8 mouse cellular contexts compared by ENCODE assay signal in the genomic region with DNA sequence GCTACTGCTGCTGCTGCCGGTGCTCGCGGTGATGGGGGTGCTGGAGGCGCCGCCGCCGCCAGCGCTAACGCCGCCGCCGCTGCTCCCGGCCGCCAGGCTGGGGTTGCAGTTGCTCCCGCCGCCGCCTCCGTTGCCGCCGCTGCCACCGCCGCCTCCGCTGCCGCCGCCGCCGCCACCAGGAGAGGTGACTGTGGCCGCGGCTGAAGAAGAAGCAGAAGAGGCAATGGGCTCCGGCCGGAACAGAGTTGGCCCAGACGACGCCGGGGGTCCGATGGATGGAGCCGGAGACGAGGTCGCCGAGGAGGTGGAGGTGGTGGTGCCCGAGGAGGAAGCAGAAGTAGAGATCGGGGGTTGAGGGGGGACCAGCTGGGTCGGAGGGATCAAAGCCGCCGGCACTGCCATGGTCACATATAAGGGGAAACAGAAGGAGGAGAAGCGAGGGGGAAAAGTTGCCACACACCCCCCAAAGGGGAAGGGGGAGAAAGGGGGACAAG. TPM values are rescaled to one million over a fixed set of nuclear protein-coding genes. Genes with fewer than 3 reads are reported as not detected.
DNase-seq lines count a peak whose midpoint lies in the region; ATAC-seq and TF ChIP-seq lines count a peak whose summit lies in the region.

No protein-coding gene starts in this region.

- no peak for TF ChIP-seq EP300 in liver, postnatal 0 days (IDR thresholded peaks at IDR 0.05; ENCODE audit: low read depth)

- peak overlapping the region; percentile 55 for H3K9ac ChIP-seq in intestine, postnatal 0 days (ENCODE audit: low read depth, low read length)
- H3K9ac ChIP-seq in liver, postnatal 0 days (replicated peaks) = peak overlapping the region; percentile 45
- H3K9ac ChIP-seq in neural tube, embryonic 13.5 days = peak overlapping the region; percentile 96

- peak; percentile 19; the same call in 1 of the 2 replicates for ATAC-seq in intestine, postnatal 0 days
- peak; percentile 7; the same call in 1 of the 2 replicates for ATAC-seq in liver, postnatal 0 days
- ATAC-seq in neural tube, embryonic 13.5 days (ENCODE audit: low read depth) = peak; percentile 23

- H3K4me2 ChIP-seq in intestine, postnatal 0 days (replicated peaks; ENCODE audit: low read depth) = peak overlapping the region; percentile 93
- peak overlapping the region; percentile 81 for H3K4me2 ChIP-seq in liver, postnatal 0 days (ENCODE audit: low read depth, low read length)
- peak overlapping the region; percentile 75 for H3K4me2 ChIP-seq in neural tube, embryonic 13.5 days

- no peaks in the 10 kb centered on the region for H3K4me1 ChIP-seq in intestine, postnatal 0 days (replicated peaks; ENCODE audit: control insufficient read depth, insufficient read depth, low read length)
- peaks cover 13% of the 10 kb centered on the region for H3K4me1 ChIP-seq in liver, postnatal 0 days (ENCODE audit: insufficient read depth)
- H3K4me1 ChIP-seq in neural tube, embryonic 13.5 days (replicated peaks) = peaks cover 43% of the 10 kb centered on the region

- no peaks in the 10 kb centered on the region for H3K36me3 ChIP-seq in intestine, postnatal 0 days (ENCODE audit: control insufficient read depth, insufficient read depth)
- no peaks in the 10 kb centered on the region for H3K36me3 ChIP-seq in liver, postnatal 0 days (replicated peaks; ENCODE audit: insufficient read depth, low read length)
- H3K36me3 ChIP-seq in neural tube, embryonic 13.5 days = no peaks in the 10 kb centered on the region

- under 1% methylated on average over 44 of the region's 45 CpGs for WGBS in intestine, postnatal 0 days
- under 1% methylated on average over 42 of the region's 45 CpGs for WGBS in liver, postnatal 0 days (ENCODE audit: insufficient replicate concordance)
- WGBS in neural tube, embryonic 13.5 days = under 1% methylated on average over 45 of the region's 45 CpGs

- peak overlapping the region; percentile 73 for H3K4me3 ChIP-seq in intestine, postnatal 0 days (ENCODE audit: low read depth, low read length)
- peak overlapping the region; percentile 58 for H3K4me3 ChIP-seq in liver, postnatal 0 days (ENCODE audit: low read depth, low read length)
- peak overlapping the region; percentile 91 for H3K4me3 ChIP-seq in neural tube, embryonic 13.5 days

- H3K27me3 ChIP-seq in intestine, postnatal 0 days (replicated peaks; ENCODE audit: control insufficient read depth, insufficient read depth, low read length) = no peaks in the 10 kb centered on the region
- peaks cover 44% of the 10 kb centered on the region for H3K27me3 ChIP-seq in liver, postnatal 0 days (ENCODE audit: insufficient read depth, low read length)
- H3K27me3 ChIP-seq in neural tube, embryonic 13.5 days = no peaks in the 10 kb centered on the region

- H3K9me3 ChIP-seq in intestine, postnatal 0 days (ENCODE audit: control insufficient read depth) = no peaks in the 10 kb centered on the region
- H3K9me3 ChIP-seq in liver, postnatal 0 days (ENCODE audit: low read length) = no peaks in the 10 kb centered on the region
- H3K9me3 ChIP-seq in neural tube, embryonic 13.5 days = no peaks in the 10 kb centered on the region

- no peak for TF ChIP-seq CTCF in intestine, postnatal 0 days (IDR thresholded peaks at IDR 0.05; ENCODE audit: low read depth)
- TF ChIP-seq CTCF in liver, postnatal 0 days (IDR thresholded peaks at IDR 0.05; ENCODE audit: low read depth) = no peak

- H3K27ac ChIP-seq in intestine, postnatal 0 days (ENCODE audit: low read depth, low read length) = peak overlapping the region; percentile 35; the same call in 1 of the 2 replicates
- peak overlapping the region; percentile 44; the same call in 1 of the 2 replicates for H3K27ac ChIP-seq in liver, postnatal 0 days (ENCODE audit: low read depth)
- H3K27ac ChIP-seq in neural tube, embryonic 13.5 days (replicated peaks) = peak overlapping the region; percentile 97

- peak; percentile 12 to 29 for DNase-seq in cerebellum, adult 18-20 months
- no peak for DNase-seq in cerebellum, adult 11 months
- DNase-seq in cerebellum, postnatal 4 days (ENCODE audit: low spot score in 2 of 2) = peak; percentile 25 to 56
- peak; percentile 16 to 42 for DNase-seq in gastrocnemius, postnatal 4 days (ENCODE audit: low spot score in 2 of 2)
- DNase-seq in liver, postnatal 0 days = peak; percentile 46
- DNase-seq in thymus, postnatal 25 days = peak; percentile 11

RNA-seq across cellular contexts. Expression of a gene that starts 0.6 kb away (rescaled TPM):
- 10 to 100 TPM; 14.1 to 14.5 TPM for total RNA-seq in gastrocnemius, postnatal 4 days (2021)
- polyA plus RNA-seq in intestine, postnatal 0 days (2015; fragmentation: Nextera tagmentation; extraction: Ambion mirVana) = 2.1 and 2.2 TPM in 2 replicates
- 0.36 and 0.39 TPM in 2 replicates for polyA plus RNA-seq in liver, postnatal 0 days (2015; fragmentation: Nextera tagmentation; extraction: Ambion mirVana)
- 18.7 and 19.5 TPM in 2 replicates for polyA plus RNA-seq in neural tube, embryonic 13.5 days (2015; fragmentation: Nextera tagmentation; extraction: Ambion mirVana)

Comparison
In these comparisons a context has a peak if more than half of its experiments do, and no peak if none do; other contexts are left out.
1. H3K27ac ChIP-seq: peak in every context shown above with its lines; median percentile 97 in neural tube, embryonic 13.5 days; 44 in liver, postnatal 0 days; 35 in intestine, postnatal 0 days.
2. H3K9ac ChIP-seq: peak in every context shown above with its lines; median percentile 96 in neural tube, embryonic 13.5 days; 55 in intestine, postnatal 0 days; 45 in liver, postnatal 0 days.